Mouse (Mus musculus): ENCODE results near the gene Nrg3.

- TF ChIP-seq CTCF (IDR thresholded peaks at IDR 0.05; ENCODE audit: extremely low read depth, insufficient read depth, insufficient read length, insufficient replicate concordance): no peak
- TF ChIP-seq POLR2A (IDR thresholded peaks at IDR 0.05; ENCODE audit: low read depth, low read length): no peak
Measured at GRCm38 (mm10) chr14:39472790-39473761, at the start of gene Nrg3.

All from spleen, adult 2 months (tissue).